Mouse (Mus musculus) hematopoietic stem cell, adult 5-6 weeks (primary cell): ENCODE measurements around the gene Cebpg. TPM values are rescaled to one million over a fixed set of nuclear protein-coding genes. Genes with fewer than 3 reads are reported as not detected.

Source experiments
- ATAC-seq, 2 experiments: fragments of 125-278 bp in 1 of 2; replicated peaks in 1 of 2; 2 replicates each; pipeline ENCODE4 v1.8.0; 2016 to 2017; ENCODE audit warnings: inconsistent platforms in 2 of 2, mild to moderate bottlenecking in 2 of 2, moderate number of reproducible peaks in 2 of 2, low read depth in 1 of 2, moderate TSS enrichment in 1 of 2; ENCODE audit not compliant: low FRiP score in 2 of 2, poor library complexity in 2 of 2, severe bottlenecking in 2 of 2, insufficient read depth in 1 of 2, low TSS enrichment in 1 of 2
- total RNA-seq: library from RNA; stranded (forward); fragments of 172-1452, 232-1000 nt; gene quantifications from 2 replicates; pipeline ENCODE4 v1.2.3, GENCODE M21; 2017

Gene Cebpg
- total RNA-seq, 1 experiment from 2014 or later: 43.3 TPM

DNA sequence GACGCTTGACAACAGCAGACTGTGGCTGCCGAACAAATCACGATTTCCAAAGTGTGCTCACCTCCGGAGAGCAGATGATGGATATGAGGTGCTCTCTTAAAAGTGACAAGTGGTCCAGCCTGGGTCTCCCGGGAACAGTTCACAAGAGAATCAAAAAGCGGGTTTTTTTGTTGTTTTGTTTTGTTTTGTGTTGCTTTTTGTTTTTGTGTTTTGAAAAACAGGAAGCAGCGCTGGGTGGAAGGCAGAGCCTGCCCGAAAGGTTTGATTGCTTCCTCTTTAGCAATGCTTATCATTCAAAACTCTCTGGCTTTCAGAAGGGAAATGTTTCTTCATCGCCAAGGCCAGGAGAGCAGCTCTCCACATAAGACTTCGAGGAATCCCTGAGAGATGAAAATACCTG is 626 bp upstream of the Cebpg start:
- ATAC-seq: peak; percentile 55 to 56; a peak in 3 of 4 replicates

DNA sequence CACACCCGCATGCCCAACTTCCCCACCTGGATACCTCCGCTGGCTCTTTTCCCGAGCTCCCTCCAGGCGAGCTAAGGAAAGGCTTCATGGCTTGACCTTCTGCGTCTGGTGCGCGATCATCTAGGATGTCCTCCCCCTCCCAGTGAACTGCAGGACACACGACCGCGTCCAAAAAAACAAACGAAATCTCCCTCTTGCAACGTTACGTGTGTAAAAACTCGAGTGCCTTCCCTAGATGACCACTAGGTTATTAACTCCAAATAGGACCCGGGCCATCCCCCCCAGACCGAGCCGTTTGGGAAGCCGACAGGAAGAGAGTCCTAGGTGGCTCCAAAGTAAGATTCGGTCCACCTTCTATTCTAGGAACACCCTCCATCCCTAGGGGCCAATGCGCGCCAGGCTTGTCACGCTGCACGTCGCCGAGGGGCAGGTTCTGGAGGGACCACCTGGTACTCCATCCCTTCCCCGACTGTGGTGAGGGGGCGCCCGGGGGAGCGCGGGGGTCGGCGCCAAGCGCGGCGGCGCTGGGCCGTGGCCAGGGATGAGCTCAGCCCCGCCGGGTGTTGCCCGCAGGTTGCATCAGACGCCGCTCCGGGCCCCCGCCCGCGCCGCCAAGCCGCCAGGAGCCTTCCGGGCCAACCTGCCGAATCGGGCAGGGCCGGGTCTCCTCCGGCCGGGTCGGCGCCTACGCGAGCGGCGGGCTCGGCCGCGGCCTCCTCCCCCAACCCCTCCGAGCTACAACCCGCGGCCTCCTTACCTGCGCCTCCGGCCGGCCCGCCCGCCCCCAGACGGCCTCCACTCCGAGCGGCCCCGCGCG is 546 bp downstream of the Cebpg start:
- ATAC-seq: peak in 1 of 2 experiments; percentile 8; a peak in 1 of 4 replicates

DNA sequence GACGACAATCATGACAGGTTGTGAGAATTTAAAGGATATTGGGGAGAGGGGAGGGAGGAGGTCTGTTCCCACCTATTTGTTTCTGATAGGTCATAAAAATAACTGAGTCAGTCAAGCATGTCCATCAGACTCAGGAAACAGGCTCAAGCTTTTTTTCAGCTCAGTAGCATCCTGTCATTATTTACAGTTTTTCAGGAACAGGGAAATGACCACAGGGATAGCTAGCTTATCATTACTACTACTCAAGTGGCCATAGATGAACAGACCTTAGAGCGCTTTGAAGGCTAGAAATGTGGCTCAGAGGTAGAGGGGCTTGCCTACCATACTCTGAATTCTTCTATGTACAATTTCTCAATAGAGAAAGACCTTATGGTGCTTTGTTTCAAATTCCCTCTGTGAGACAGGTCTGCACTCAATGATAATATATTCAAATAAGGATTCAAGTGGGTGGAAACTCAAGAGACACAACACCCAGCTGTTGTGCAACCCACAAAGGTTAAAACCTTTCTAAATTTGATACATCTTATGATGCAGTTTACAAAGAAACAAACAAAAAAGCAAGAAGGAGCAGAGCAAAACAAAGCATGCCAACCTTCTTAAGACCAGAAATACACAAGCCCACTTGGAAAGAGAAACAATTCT is 1.3 kb downstream of the Cebpg start:
- no peak for ATAC-seq

DNA sequence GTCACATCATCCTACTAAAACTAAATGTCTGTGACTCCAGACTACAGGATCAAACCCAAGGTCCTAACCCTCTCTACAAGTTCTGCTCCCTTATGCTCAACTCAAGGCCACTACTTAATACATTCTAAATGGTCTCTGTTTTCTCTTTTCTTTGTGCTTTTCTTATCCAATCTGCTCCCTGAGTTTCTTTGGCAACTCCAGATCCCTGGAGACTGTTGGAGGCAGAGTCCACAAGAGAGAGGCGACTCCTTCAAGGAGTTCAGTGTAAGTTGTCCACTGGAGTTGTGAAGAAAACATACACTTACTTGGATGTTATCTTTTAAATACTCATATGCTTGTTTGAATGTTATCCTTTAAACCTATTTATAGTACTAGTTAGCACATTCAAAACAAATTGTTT is 2.1 kb downstream of the Cebpg start:
- no peak for ATAC-seq

DNA sequence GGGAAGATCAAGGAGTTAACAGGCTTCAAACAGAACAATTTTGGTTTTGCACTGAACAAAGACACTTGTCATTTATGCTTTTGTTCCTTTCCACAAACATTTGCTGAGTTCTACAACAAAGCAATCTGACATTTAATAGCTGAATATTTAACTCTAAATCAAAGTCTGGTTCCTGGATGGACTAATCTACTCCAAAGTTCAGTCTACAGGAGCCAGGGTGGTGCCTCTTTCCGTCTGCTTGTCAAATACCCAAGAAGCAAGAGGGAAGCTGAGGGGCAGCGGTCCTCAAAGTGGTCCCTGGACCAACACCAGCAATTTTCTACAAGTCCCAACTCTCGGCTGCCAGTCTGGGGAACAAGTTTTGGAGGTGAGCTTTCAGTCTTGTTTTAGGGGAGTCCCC is 3.2 kb downstream of the Cebpg start:
- ATAC-seq: no peak

DNA sequence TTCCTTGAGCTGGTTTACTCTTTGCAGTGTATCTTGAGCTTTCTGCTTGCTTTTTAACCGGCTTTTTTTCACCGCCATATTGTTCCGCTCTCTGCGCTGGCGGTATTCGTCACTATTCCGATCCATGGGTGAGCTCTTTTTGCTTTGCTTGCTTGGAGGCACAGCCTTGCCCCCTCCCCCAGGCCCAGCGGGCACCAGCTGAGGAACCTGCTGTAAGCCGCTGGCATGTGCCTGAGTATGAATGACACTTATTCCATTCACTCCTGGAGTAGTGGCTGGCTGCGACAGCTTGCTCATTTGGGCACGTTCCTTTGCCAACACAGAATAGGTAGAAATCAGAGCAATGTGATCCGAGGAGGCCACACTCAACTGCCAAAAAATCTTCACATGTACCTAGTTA is 5.8 kb downstream of the Cebpg start:
- no peak for ATAC-seq

DNA sequence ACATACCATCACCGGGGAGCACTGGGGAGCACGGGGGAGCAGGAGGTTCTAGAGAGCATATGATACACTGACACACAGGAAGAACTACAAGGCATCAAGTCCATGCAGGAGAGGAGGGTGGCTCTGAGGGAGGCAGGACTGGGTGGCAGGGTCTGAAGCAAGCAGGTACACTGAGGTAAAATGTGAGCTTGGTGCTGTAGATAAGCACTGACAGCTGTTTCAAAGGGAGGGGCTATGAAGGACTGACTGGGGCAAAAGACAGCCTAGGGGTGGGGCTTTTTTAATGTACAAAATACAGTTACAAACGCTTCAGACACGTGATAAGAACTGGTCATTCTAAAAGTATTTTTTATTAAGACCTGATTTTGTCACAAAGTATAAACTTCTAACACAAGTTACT is 10.3 kb downstream of the Cebpg start:
- no peak for ATAC-seq

DNA sequence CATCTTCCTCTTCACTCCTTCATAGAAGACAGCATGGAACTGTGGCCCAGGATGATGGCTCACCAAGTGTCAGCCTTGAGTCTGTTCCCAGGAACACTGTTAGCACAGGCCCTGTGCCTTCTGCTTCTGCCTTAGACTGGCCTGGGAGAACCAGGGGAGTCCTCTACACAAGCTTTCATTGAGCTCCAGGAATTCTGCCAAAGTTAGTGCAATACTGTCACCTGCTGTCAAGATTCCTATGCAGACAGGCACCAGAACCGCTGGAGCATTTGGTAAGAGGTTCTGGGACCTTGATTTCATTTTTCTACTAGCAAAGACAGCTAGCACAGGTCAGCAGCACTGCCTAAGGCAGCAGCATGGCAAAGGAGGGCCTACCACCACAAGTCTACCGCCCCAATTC is 11.7 kb downstream of the Cebpg start:
- no peak for ATAC-seq

DNA sequence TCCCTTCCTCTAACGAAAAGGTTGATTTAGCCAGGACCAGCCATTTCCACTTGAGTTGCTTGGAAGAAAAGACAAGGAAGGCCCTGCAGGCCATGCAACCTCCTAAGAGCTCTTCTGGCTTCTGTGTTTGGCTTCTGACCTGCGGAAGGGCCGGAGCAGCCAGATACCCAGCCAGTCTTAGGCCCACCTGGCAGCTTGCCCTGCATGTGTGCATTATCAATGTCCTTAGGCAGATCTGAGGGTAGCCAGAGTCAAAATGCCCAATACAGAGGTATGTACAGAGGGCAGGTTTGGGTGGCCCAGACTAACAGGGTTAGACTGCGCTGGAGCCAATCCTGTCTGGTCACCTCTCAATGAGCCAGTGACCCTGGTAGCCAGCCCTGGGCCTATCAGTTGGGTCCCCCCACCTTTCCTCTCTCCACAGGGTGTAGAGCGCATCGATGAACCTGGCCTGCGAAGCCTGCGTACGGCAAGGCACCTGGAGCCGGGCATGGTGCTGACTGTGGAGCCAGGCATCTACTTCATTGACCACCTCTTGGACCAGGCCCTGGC is 13.0 kb downstream of the Cebpg start:
- ATAC-seq: no peak

DNA sequence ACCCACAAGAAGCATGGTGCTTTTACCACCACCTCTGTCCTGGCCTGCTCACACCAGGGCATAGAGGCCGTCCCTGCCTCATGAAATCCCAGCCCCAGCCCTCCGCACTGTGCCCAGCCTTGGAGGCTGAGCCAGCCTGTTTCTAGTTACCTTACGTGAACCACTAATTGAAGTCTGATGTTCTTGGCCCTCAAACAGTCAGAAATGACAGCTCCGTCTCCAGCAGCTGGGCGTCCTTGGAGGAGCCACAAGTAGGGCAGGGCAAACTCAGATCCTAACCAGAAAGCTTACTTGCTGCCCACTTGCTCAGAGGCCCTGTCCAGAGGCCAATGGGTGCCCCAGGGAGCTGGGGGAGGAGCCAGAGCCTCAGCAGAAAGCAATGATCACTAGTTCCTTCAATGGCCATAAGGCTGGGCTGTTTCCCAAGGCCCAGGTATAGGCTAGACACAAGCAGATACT is 13.6 kb downstream of the Cebpg start:
- ATAC-seq: no peak

DNA sequence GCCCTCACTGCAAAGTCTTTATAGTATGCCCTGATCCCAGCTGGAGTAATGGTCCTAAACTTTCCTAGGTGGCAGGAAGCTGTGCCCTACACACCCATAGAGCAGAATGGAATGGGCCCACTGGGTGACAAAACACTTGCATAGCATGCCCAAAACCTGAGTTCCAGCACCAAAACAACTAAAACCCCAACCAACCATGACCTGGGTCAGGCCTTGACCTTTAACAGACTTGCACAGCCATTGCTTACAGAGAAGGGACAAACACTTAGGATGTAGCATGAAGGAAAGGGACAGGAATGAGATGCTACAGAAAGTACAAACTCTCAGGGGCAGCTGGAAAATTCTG is 14.2 kb downstream of the Cebpg start:
- ATAC-seq: no peak

DNA sequence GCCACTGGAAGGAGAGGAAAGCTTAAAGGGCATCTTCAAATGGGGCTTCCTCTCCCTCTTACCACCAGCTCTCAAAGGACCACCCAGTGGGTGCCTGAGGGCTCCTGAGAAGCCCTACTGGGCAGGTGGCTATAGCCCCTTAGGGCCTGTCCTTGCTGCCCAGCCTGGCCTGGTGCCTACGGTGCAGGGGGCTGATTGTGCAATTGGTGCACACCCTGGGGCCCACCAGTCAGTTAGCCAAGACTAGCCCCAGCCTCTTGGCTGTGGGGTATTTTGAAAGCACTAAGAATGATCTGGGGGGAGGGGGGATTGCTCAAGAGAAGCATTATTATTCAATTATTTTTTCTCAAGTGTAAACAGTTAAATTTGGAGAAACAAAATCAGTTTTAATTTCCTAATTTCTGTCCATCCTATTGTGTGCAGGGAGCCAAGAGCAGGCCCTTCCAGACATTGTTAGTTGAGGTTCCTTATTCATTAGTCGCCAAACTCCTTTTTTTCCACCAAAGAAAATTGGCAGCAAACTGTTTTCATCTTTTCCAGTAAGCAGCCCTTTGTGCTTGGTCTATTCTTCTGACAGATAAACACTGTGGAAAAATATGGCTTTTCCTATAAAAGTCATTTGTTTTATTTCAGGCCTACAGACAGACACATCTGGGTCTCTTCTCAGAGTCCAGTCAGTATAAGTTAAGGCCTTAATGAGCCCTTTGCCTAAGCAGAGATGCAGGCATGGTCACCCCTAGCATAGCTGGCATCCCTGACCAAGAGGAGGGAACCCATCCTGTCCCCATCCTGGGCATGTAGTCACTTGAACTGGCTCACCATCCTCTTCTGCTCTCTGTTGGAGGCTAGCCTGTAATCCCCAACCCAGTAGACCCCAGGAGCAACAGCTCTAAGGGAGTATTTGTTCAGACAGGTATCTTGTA is 14.8 kb downstream of the Cebpg start:
- no peak; a peak in 1 of 4 replicates for ATAC-seq

DNA sequence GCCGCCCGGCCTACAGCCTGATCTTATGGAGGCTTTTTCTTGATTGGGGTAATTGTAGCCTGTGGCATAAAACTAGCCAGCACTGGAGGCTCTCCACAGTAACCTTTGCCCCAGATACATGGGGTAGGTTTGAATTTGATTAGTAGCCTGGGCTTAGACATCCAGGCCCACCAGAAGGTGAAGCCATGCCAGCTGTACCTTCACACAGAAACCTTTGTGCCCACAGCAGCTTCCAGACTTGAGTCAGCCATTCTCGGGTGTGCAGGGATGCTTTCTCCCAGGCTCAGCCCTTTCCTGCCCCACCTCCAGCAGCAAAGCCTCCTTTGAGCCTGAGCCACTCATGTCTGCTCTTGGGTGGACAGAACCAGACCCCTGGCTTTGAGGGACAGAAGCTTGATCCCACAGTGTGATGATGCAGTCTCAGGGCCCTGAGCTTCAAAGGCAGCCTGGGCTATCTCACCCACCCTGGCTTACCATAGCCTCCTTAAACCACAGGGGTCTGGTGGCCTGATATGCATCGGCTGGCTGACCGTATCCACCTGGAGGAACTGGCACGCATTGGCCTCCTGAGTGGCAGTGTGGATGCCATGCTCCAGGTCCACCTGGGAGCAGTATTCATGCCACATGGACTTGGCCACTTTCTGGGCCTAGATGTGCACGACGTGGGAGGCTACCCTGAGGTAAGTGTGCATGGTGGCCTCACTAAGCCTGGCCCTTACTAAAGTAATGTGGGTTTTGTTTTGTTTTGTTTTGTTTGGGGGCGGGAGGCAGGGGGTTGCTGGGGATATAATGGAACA is 16.0 kb downstream of the Cebpg start:
- no peak for ATAC-seq

DNA sequence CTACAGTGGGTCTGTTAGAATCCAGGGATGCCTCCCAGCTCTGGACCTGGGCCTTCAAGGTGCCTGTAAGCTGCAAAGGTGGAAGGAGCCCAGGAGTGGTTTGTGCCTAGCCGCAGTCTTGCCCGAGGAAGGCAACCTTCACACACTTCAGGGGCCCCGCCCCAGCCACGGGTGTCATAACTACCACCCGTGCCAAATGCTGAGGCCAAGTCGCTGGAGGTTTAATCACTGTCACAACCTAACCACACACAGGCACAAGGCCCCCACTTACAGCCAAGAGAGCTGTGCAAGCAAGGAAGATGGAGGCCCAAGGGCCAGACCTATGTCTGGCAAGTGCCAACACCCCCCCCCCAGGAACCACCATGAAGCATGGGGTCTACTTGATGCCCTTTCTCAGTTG is 19.0 kb downstream of the Cebpg start:
- no peak for ATAC-seq

DNA sequence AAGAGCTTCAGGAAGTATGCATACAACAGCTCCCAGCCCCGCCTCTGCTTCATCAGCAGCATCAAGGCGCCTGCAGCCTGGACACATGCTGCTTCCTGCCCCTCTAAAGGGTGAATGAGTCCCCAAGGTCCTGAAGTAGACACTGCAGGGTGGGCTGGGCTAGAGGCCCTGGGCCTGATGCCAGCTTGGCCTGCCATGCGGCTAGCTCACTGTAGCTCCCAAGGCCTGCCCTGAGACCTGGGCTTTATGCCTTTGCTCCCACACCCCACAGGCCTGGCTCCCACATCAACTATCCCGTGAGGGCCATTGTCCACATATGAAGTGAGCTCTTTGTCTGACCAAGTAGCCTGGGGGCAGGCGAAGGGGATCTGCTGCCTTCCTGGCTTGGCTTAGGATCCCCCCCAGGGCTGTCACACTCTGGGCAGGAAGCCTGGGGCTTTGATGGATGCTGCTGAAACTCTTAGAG is 20.1 kb downstream of the Cebpg start:
- no peak for ATAC-seq

DNA sequence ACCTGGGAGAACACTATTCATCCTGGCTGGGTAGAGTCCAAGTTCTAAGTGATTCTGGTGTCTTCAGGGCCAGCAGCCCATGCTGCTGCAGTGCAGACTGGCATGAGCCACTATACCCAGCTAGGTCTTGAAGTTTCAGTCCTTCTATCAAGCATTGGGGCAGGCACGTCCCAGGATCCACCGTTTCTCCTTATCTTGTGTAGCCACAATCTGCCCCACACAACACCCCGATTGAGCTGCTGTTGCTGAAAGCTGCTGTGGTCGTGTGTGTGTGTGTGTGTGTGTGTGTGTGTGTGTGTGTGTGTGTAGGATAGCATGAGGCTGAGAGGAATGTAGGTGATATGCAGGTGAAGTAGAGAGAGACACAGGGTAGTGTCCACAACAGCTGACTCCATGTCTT is 20.8 kb downstream of the Cebpg start:
- no peak for ATAC-seq

DNA sequence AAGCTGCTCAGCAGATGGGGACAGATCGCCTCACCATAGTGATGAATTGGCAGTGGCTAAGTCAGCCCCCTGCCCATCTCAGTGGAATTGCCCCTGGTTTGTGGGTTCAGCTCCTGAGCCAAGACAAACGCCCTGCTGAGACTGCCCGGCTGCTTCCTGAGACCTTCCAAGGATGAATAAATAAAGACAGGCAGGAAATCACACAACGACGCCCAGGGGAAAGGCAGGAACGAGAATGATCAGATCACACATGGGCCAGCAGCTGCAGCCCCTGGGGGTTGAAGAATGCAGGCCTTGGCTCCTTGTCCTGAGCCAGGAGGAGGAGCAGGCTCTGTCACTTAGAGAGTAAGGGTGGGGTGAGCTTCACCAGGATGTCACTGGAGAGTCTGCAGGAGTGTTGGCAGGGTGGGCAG is 21.2 kb downstream of the Cebpg start:
- no peak for ATAC-seq
